Mouse (Mus musculus) stomach, embryonic 14.5 days (tissue): ENCODE results near the gene Bpgm. TPM values are rescaled to one million over a fixed set of nuclear protein-coding genes. Genes with fewer than 3 reads are reported as not detected.

Source experiments
- ATAC-seq: fragments of 200-750 bp; cut with Nextera tagmentation; 2 replicates; pipeline ENCODE4 v1.8.0; 2017; ENCODE audit warnings: low read depth, moderate TSS enrichment; ENCODE audit not compliant: insufficient number of reproducible peaks, insufficient read depth, low FRiP score
- H3K27ac ChIP-seq: fragments of 300-500 bp; sonication (generic); 2 replicates; pipeline ENCODE4 v1.5.1; 2014; ENCODE audit warnings: mild to moderate bottlenecking, low read length, moderate library complexity, mixed read lengths
- H3K27me3 ChIP-seq: fragments of 300-500 bp; sonication (generic); 2 replicates; pipeline ENCODE4 v1.6.1; 2014; ENCODE audit warnings: low read length, control low read depth, mixed read lengths; ENCODE audit not compliant: control insufficient read depth, insufficient read depth
- H3K36me3 ChIP-seq: fragments of 300-500 bp; sonication (generic); 2 replicates; pipeline ENCODE4 v1.6.1; 2014; ENCODE audit warnings: mild to moderate bottlenecking, control low read depth, low read length, moderate library complexity, mixed read lengths; ENCODE audit not compliant: control insufficient read depth, insufficient read depth
- H3K4me1 ChIP-seq: fragments of 300-500 bp; sonication (generic); 2 replicates; pipeline ENCODE4 v1.6.1; 2014; ENCODE audit warnings: low read length, control low read depth, mixed read lengths; ENCODE audit not compliant: control insufficient read depth, insufficient read depth
- H3K4me2 ChIP-seq: fragments of 300-500 bp; sonication (generic); replicated peaks from 2 replicates; pipeline ENCODE4 v1.6.1; 2014; ENCODE audit warnings: low read depth, low read length, control low read depth
- H3K4me3 ChIP-seq: fragments of 300-500 bp; sonication (generic); 2 replicates; pipeline ENCODE4 v1.5.1; 2014; ENCODE audit warnings: low read depth, low read length, control low read depth
- H3K9ac ChIP-seq: fragments of 300-500 bp; sonication (generic); replicated peaks from 2 replicates; pipeline ENCODE4 v1.6.1; 2014; ENCODE audit warnings: low read depth, mild to moderate bottlenecking, control low read depth, low read length, moderate library complexity, mixed read lengths
- H3K9me3 ChIP-seq: fragments of 300-500 bp; sonication (generic); 2 replicates; pipeline ENCODE4 v1.6.1; 2016; ENCODE audit warnings: low read depth, low read length, control low read depth; ENCODE audit not compliant: control insufficient read depth
- WGBS: fragments of 180-500 bp; shearing (Covaris S2); extraction: QIAGEN DNeasy Blood & Tissue Kit; methylation state at CpG from one replicate; pipeline ENCODE4 v1.1.7; 2014; 5-methylcytosine and 5-hydroxymethylcytosine counted together
- polyA plus RNA-seq: library from polyadenylated mRNA; unstranded; fragments of >200 nt; fragmentation: Nextera tagmentation; extraction: Ambion mirVana; gene quantifications from 2 replicates; pipeline ENCODE4 v1.2.1, GENCODE M21; 2014

Gene Bpgm
- polyA plus RNA-seq: 33.6 and 34.4 TPM in 2 replicates

- ATAC-seq: peak; percentile 98
- Histone ChIP-seq H3K27me3 (no peaks in the 10 kb centered on the region), H3K27ac (no peak within 1 kb of the TSS), H3K9me3 (no peaks in the 10 kb centered on the region), H3K36me3 (no peaks in the 10 kb centered on the region), H3K4me1 (peaks cover 30% of the 10 kb centered on the region), H3K4me3 (peak within 1 kb of the TSS; percentile 46), H3K9ac (peak within 1 kb of the TSS; percentile 41), H3K4me2 (peak within 1 kb of the TSS; percentile 66)
- under 1% methylated on average over 35 of the region's 35 CpGs for WGBS
Measured at GRCm38 (mm10) chr6:34475974-34476794, at the start of gene Bpgm. Gene Bpgm (plus strand): TSS chr6:34476207.

DNA sequence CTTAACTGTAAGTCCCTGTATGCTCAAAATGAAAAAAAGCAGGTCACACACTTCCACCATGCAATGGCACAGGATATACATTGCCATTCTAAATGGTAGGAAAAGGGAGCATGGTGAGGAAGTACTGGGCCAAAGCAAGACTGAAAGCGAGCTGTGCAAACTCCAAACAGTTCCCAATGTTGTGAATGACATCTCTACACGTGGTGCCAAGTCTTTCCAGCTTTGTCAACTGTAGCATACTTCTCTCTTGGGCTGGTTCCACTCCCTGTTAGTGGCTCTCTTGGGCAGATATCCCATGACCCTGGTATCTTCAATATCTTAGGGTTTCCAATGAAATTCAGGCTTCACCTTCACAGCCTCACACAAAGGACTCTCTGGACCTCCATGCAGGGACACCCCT is 37.0 kb upstream of the Bpgm start:
- Histone ChIP-seq H3K4me3 (no peak overlapping the region), H3K9me3 (no peaks in the 10 kb centered on the region), H3K36me3 (no peaks in the 10 kb centered on the region), H3K4me2 (no peak overlapping the region), H3K27ac (no peak overlapping the region), H3K4me1 (no peaks in the 10 kb centered on the region), H3K27me3 (no peaks in the 10 kb centered on the region), H3K9ac (no peak overlapping the region)
- no peak for ATAC-seq
- 66% methylated on average over 2 of the region's 2 CpGs for whole genome bisulfite sequencing

DNA sequence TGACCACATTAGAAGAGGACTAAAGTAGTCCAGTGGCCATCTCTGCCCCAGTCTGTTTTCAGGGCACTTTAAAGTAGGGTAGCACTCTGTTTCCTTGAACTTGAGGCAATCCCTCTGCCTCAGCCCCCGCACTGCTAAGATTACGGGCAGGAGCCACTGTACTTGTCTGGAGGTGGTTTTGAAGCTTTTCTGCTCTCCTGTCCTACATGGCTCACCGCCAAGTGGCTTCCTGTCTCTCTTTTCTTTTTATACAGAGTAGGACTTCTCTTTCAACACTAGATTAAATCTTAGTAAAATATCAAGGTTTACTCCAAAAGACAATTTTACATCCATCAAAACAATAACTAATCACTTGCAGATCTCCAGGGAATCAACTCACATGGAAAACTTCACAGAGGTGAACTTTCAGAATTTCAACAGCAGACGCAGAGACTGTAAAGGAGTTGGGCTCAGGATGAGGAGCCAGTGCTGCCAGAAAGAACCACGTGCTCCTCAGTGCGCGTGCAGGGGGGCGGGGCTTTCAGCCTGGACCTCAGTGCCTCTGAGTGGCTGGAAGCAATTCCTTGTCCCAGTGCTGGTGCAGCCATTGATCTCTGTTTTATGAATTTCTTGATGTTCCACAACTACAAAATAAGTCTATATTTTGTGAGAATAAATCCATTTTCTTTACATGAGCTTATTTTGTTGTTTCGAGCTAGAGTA is 34.3 kb upstream of the Bpgm start:
- Histone ChIP-seq H3K36me3 (no peaks in the 10 kb centered on the region), H3K9me3 (no peaks in the 10 kb centered on the region), H3K9ac (no peak overlapping the region), H3K4me3 (no peak overlapping the region), H3K27me3 (no peaks in the 10 kb centered on the region), H3K4me1 (no peaks in the 10 kb centered on the region), H3K27ac (no peak overlapping the region), H3K4me2 (no peak overlapping the region)
- WGBS: 58% methylated on average over 9 of the region's 9 CpGs
- ATAC-seq: no peak

DNA sequence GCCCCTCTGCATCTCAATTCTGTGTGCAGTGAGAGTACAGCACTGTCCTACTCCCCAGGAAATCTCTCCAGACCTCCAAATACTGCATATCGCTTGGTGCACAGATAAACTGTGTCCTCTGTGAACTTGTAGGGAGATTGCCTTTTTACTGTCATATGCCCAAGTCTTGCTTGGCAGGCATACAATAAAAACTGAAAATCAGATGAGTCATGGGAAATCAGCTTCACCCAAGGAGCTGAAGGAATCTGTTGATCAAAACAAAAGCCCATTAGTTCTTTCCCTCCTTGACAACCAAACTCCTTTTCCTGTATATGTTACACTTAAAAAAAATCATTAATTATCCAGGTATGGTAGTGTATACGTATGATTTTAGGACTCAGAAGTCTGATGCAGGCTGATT is 32.2 kb upstream of the Bpgm start:
- H3K4me1 ChIP-seq: no peaks in the 10 kb centered on the region
- H3K9me3 ChIP-seq: no peaks in the 10 kb centered on the region
- H3K4me3 ChIP-seq: no peak overlapping the region
- H3K36me3 ChIP-seq: no peaks in the 10 kb centered on the region
- H3K9ac ChIP-seq: no peak overlapping the region
- no peaks in the 10 kb centered on the region for H3K27me3 ChIP-seq
- H3K4me2 ChIP-seq: no peak overlapping the region
- ATAC-seq: no peak
- WGBS: 79% methylated on average over 2 of the region's 2 CpGs
- no peak overlapping the region for H3K27ac ChIP-seq

DNA sequence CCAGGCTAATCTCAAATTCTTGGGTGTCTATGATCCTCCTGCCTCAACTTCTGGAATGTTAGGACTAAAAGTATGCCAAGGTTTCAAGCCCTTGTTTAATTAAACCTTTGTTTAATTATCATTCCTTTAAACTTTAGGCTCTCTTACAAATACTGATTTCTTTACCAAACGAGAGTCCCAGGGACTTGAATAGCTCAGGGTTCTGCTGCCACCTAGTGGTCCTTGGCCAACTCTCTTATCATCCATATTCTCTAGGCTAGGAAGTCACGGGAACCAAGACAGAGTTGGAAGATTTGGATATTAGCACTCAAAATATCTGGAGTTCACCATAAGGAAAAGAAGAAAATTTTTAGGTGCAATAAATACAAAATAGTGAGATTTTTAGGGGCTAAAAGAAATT is 28.0 kb upstream of the Bpgm start:
- H3K9me3 ChIP-seq: no peaks in the 10 kb centered on the region
- no peak overlapping the region for H3K27ac ChIP-seq
- no peaks in the 10 kb centered on the region for H3K4me1 ChIP-seq
- H3K4me2 ChIP-seq: no peak overlapping the region
- H3K9ac ChIP-seq: no peak overlapping the region
- no peak for ATAC-seq
- no peak overlapping the region for H3K4me3 ChIP-seq
- H3K36me3 ChIP-seq: no peaks in the 10 kb centered on the region
- H3K27me3 ChIP-seq: no peaks in the 10 kb centered on the region
- 6% methylated on average over 2 of the region's 2 CpGs for WGBS

DNA sequence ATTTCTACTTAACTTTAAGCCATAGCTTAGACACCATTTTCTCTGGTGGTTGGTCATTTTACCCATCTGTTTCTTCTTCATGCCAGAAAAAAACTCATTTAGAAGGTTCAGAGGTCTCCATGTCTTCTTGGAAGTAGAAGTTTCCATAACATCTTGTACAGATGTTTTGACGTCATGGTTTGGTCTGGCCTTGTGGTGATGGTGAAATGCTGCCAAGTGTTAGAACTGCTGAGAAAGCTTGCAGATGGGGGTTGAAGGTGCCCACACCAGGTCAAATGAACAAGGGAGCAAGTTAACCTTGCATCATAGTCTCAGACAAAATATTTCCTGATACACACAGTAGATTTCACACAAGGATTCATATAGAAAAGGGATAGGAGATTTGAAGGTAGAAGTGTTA is 27.3 kb upstream of the Bpgm start:
- Histone ChIP-seq H3K4me2 (no peak overlapping the region), H3K4me3 (no peak overlapping the region), H3K4me1 (no peaks in the 10 kb centered on the region), H3K9me3 (no peaks in the 10 kb centered on the region), H3K36me3 (no peaks in the 10 kb centered on the region), H3K27me3 (no peaks in the 10 kb centered on the region), H3K9ac (no peak overlapping the region), H3K27ac (no peak overlapping the region)
- WGBS: 84% methylated on average over 1 of the region's 1 CpGs
- no peak for ATAC-seq

DNA sequence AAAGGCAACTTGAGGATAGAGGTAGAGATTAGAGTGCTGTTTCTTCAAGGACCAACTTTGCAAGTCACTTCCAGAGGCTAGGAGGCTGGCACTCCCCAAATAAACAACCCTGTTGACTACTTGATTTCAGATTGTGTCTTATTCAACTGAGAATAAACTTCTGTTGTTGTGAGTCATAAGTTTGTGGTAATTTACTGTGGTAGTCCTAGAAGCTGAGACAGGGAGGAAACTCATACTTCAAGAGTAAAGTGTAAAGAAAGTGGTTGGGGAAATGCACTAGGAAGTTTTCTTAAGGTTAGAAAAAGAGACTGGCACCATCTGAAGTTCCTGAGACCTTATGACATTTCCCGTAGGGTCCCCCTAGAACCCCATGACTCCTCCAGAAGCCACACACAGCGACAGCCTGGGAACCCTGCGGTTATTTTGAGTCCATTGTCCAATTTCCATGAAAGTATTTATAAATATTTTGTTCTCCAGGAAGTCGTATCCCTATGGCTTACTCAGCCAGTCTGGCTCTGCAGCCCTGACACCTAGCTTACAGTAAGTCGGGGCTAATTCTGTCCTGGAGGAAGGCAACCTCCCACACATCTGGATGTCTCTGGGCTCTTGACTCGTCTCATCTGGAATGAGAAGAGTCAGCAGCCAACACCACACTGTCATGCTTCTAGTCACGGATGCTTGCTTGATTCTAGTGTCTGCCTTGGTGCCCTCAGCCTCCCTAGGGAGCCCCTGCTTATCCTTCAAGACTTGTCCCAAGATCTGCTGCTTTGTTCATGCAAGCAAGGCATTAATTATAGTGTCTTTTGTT is 22.8 kb upstream of the Bpgm start:
- no peak for ATAC-seq
- Histone ChIP-seq H3K27me3 (no peaks in the 10 kb centered on the region), H3K4me3 (no peak overlapping the region), H3K9me3 (no peaks in the 10 kb centered on the region), H3K27ac (no peak overlapping the region), H3K36me3 (no peaks in the 10 kb centered on the region), H3K4me1 (no peaks in the 10 kb centered on the region), H3K9ac (no peak overlapping the region), H3K4me2 (no peak overlapping the region)
- WGBS: 38% methylated on average over 7 of the region's 7 CpGs

- ATAC-seq: no peak
- H3K9ac ChIP-seq: no peak overlapping the region
- no peak overlapping the region for H3K27ac ChIP-seq
- no peak overlapping the region for H3K4me2 ChIP-seq
- no peaks in the 10 kb centered on the region for H3K27me3 ChIP-seq
- H3K4me1 ChIP-seq: no peaks in the 10 kb centered on the region
- no peak overlapping the region for H3K4me3 ChIP-seq
- no peaks in the 10 kb centered on the region for H3K9me3 ChIP-seq
- no peaks in the 10 kb centered on the region for H3K36me3 ChIP-seq
Measured at GRCm38 (mm10) chr6:34459456-34459855, 16.6 kb upstream of the Bpgm start.
